Mouse (Mus musculus) limb, embryonic 14.5 days (tissue): ENCODE measurements around the gene Mslnl. TPM values are rescaled to one million over a fixed set of nuclear protein-coding genes. Genes with fewer than 3 reads are reported as not detected.

Experiments used
- ATAC-seq: fragments of 200-750 bp; cut with Nextera tagmentation; 2 replicates; pipeline ENCODE4 v1.8.0; 2017; ENCODE audit warnings: low read depth, moderate number of reproducible peaks, moderate TSS enrichment; ENCODE audit not compliant: low FRiP score
- DNase-seq: peaks from one replicate; pipeline ENCODE4 v3.0.0-alpha.2; 2015; ENCODE audit warnings: low spot score
- H3K27ac ChIP-seq: fragments of 300-500 bp; sonication (generic); replicated peaks from 2 replicates; pipeline ENCODE4 v1.5.1; 2014; ENCODE audit warnings: low read depth, mild to moderate bottlenecking, low read length, moderate library complexity, mixed read lengths
- H3K27me3 ChIP-seq: fragments of 300-500 bp; sonication (generic); 2 replicates; pipeline ENCODE4 v1.6.1; 2014; ENCODE audit warnings: low read length, mixed read lengths; ENCODE audit not compliant: control insufficient read depth, insufficient read depth
- H3K36me3 ChIP-seq: fragments of 300-500 bp; sonication (generic); 2 replicates; pipeline ENCODE4 v1.6.1; 2014; ENCODE audit warnings: mild to moderate bottlenecking, low read length, moderate library complexity, mixed read lengths; ENCODE audit not compliant: control insufficient read depth, insufficient read depth
- H3K4me1 ChIP-seq: fragments of 300-500 bp; sonication (generic); 2 replicates; pipeline ENCODE4 v1.6.1; 2014; ENCODE audit warnings: antibody characterized with exemption, low read length, mixed read lengths; ENCODE audit not compliant: control insufficient read depth, insufficient read depth
- H3K4me2 ChIP-seq: fragments of 300-500 bp; sonication (generic); replicated peaks from 2 replicates; pipeline ENCODE4 v1.6.1; 2014; ENCODE audit warnings: low read depth, mild to moderate bottlenecking, low read length, moderate library complexity; ENCODE audit not compliant: severe bottlenecking
- H3K4me3 ChIP-seq: fragments of 300-500 bp; sonication (generic); replicated peaks from 2 replicates; pipeline ENCODE4 v1.5.1; 2014; ENCODE audit warnings: low read length
- H3K9ac ChIP-seq: fragments of 300-500 bp; sonication (generic); 2 replicates; pipeline ENCODE4 v1.6.1; 2014; ENCODE audit warnings: mild to moderate bottlenecking, low read depth, low read length, moderate library complexity; ENCODE audit not compliant: severe bottlenecking
- H3K9me3 ChIP-seq: fragments of 300-500 bp; sonication (generic); 2 replicates; pipeline ENCODE4 v1.6.1; 2016; ENCODE audit warnings: low read length; ENCODE audit not compliant: control insufficient read depth
- POLR2A ChIP-seq: fragments of 200-500 bp; IDR thresholded peaks from 2 replicates; pipeline ENCODE4 v1.8.0; 2012; ENCODE audit warnings: inconsistent platforms, mild to moderate bottlenecking, moderate library complexity, borderline replicate concordance; ENCODE audit not compliant: insufficient read depth, insufficient read length; ENCODE audit errors: extremely low read depth
- WGBS: fragments of 180-500 bp; shearing (Covaris S2); extraction: QIAGEN DNeasy Blood & Tissue Kit; methylation state at CpG from one replicate; pipeline ENCODE4 v1.1.7; 2014; 5-methylcytosine and 5-hydroxymethylcytosine counted together
- polyA plus RNA-seq, 2 experiments: library from polyadenylated mRNA; depleted of rRNA in 1 of 2; stranded (reverse) in 1 of 2; unstranded in 1 of 2; fragments of >200 nt; fragmentation: Nextera tagmentation in 1 of 2; extraction: Ambion mirVana in 1 of 2; gene quantifications; 2 replicates each; pipeline versions ENCODE4 v1.2.1 to v1.2.3; 2012 to 2014

The Mslnl gene
- polyA plus RNA-seq, 2 experiments: 0.10 TPM

- no peak for DNase-seq
- no peaks in the 10 kb centered on the region for H3K9me3 ChIP-seq
- H3K4me3 ChIP-seq: no peak overlapping the region
- no peaks in the 10 kb centered on the region for H3K27me3 ChIP-seq
- TF ChIP-seq POLR2A: no peak
- H3K36me3 ChIP-seq: no peaks in the 10 kb centered on the region
- no peak overlapping the region for H3K9ac ChIP-seq
- 0 out of 2 replicates have a peak, but pooled peaks cover 4% of the 10 kb centered on the region for H3K4me1 ChIP-seq
- WGBS: 60% methylated on average over 9 of the region's 9 CpGs
- ATAC-seq: no peak
- H3K4me2 ChIP-seq: no peak overlapping the region
- H3K27ac ChIP-seq: no peak overlapping the region
Observed at GRCm38 (mm10) chr17:25700863-25701496, 34.9 kb upstream of the Mslnl start.

GRCm38 (mm10) chr17:25709994-25710393 is 25.8 kb upstream of the Mslnl start:
- no peaks in the 10 kb centered on the region for H3K4me1 ChIP-seq
- no peak overlapping the region for H3K9ac ChIP-seq
- DNase-seq (no peak), ATAC-seq (no peak)
- H3K27ac ChIP-seq: no peak overlapping the region
- no peak for TF ChIP-seq POLR2A
- H3K4me3 ChIP-seq: no peak overlapping the region
- H3K36me3 ChIP-seq: no peaks in the 10 kb centered on the region
- no peaks in the 10 kb centered on the region for H3K27me3 ChIP-seq
- WGBS: 94% methylated on average over 2 of the region's 2 CpGs
- H3K4me2 ChIP-seq: no peak overlapping the region
- no peaks in the 10 kb centered on the region for H3K9me3 ChIP-seq

GRCm38 (mm10) chr17:25711136-25711535 is 24.7 kb upstream of the Mslnl start:
- TF ChIP-seq POLR2A: no peak
- ATAC-seq: no peak

GRCm38 (mm10) chr17:25715627-25716026 is 20.2 kb upstream of the Mslnl start:
- no peak overlapping the region for H3K27ac ChIP-seq
- no peak overlapping the region for H3K4me2 ChIP-seq
- DNase-seq: no peak
- ATAC-seq: no peak
- H3K9ac ChIP-seq: no peak overlapping the region
- H3K36me3 ChIP-seq: peaks cover 15% of the 10 kb centered on the region; the same call in 1 of the 2 replicates
- H3K27me3 ChIP-seq: peaks cover 23% of the 10 kb centered on the region
- no peak for TF ChIP-seq POLR2A
- WGBS: 54% methylated on average over 3 of the region's 3 CpGs
- H3K4me1 ChIP-seq: peaks cover 4% of the 10 kb centered on the region; the same call in 1 of the 2 replicates
- H3K9me3 ChIP-seq: no peaks in the 10 kb centered on the region
- H3K4me3 ChIP-seq: no peak overlapping the region

More at GRCm38 (mm10) chr17:25711136-25711535, 24.7 kb upstream of the Mslnl start:
- no peaks in the 10 kb centered on the region for H3K36me3 ChIP-seq
- H3K9me3 ChIP-seq: no peaks in the 10 kb centered on the region
- no peak overlapping the region for H3K4me3 ChIP-seq
- H3K27ac ChIP-seq: no peak overlapping the region
- H3K4me2 ChIP-seq: no peak overlapping the region
- 82% methylated on average over 4 of the region's 4 CpGs for WGBS
- H3K4me1 ChIP-seq: no peaks in the 10 kb centered on the region
- DNase-seq: no peak
- no peak overlapping the region for H3K9ac ChIP-seq
- H3K27me3 ChIP-seq: peaks cover 4% of the 10 kb centered on the region; the same call in 1 of the 2 replicates

DNA sequence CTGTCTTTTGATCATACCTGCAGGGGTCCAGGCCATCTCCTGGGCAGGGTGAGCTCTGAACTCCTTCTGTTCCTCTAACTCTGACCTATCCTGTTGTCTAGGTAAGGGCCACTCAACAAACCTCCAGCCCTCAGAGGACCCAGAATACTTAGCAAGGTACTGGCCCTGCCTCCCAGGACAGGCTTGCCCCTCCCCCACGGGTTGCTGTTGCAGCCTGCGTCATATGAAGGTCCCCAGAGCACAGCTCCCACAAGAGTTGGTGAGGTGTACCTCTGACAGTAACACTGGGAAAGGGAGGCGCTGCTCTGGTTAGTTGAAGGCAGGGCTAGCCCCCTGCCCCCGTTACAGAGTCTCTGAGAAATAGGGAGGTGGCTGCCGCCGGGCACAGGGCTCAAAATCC is 19.7 kb upstream of the Mslnl start:
- no peak for DNase-seq
- Histone ChIP-seq H3K9ac (no peak overlapping the region), H3K9me3 (no peaks in the 10 kb centered on the region), H3K4me1 (peaks cover 4% of the 10 kb centered on the region; the same call in 1 of the 2 replicates), H3K4me3 (no peak overlapping the region), H3K4me2 (no peak overlapping the region), H3K27me3 (peaks cover 23% of the 10 kb centered on the region), H3K36me3 (peaks cover 20% of the 10 kb centered on the region), H3K27ac (no peak overlapping the region)
- TF ChIP-seq POLR2A: no peak
- 0% methylated on average over 6 of the region's 6 CpGs for WGBS
- ATAC-seq: no peak
